Mouse (Mus musculus): ENCODE data around the gene Olfr904. TPM values are rescaled to one million over a fixed set of nuclear protein-coding genes. Genes with fewer than 3 reads are reported as not detected.

Olfr904 gene
- total and polyA plus RNA-seq, 2 experiments from 2014 or later: not detected

DNA sequence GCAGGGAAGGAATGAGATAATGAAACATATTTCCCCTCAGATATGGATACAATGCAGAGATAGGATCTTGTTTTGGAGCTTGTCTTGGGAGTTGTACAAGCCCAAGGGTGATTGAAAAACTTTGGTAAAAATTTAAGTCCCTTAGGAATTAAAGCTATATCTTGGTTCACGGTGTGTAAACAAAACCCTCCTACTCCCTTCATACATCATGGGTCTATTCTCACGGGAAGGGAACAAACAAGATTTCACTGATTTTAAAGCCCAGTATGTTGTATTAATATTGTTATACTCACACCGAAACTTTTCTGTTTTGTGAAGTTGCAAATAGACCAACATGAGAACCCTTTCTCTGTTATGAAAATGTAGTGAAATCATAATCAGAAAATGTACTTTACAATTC is 23.8 kb downstream of the Olfr904 start, which contains the start of gene Olfr906:
Gene Olfr906, plus strand, starts transcription at position 301 of the 400 bp plus-strand sequence.
- TF ChIP-seq CTCF (IDR thresholded peaks at IDR 0.05; ENCODE audit: low read depth): no peak
- no peak for ATAC-seq
- H3K4me1 ChIP-seq (ENCODE audit: insufficient read depth): no peaks in the 10 kb centered on the region
- H3K36me3 ChIP-seq (ENCODE audit: insufficient read depth): no peaks in the 10 kb centered on the region
- no peak within 1 kb of the TSS for H3K4me2 ChIP-seq (ENCODE audit: low read depth)
- H3K9ac ChIP-seq: no peak within 1 kb of the TSS
- H3K9me3 ChIP-seq (ENCODE audit: low read length): no peaks in the 10 kb centered on the region
- H3K27ac ChIP-seq (ENCODE audit: low read depth, low read length): no peak within 1 kb of the TSS
- no peak for DNase-seq
- 91% methylated on average over 3 of the region's 3 CpGs for WGBS
- H3K4me3 ChIP-seq (ENCODE audit: low read depth, low read length): no peak within 1 kb of the TSS
- no peaks in the 10 kb centered on the region for H3K27me3 ChIP-seq (ENCODE audit: insufficient read depth, low read length)

DNA sequence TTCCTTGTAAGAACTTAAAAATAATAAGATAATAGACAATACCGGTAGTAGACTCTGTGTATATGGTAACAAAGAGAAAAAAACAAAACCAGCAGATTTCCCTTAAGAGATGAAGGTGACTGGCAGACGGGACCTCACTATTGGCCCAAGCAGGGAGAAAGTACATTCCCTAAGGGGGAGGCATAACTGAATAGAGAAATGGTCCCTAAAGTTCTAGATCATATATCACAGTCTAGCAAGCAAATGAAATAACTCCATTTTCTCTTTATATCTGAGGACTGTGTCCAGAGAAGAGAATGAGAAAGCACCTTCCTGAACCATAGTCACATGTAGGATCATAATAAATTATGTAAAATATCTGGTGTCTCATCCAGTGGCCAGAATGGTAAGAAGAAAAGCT is 32.6 kb downstream of the Olfr904 start, which contains the start of gene Olfr907:
Gene Olfr907, plus strand, starts transcription at position 301 of the 400 bp plus-strand sequence.
- Histone ChIP-seq H3K4me1 (ENCODE audit: insufficient read depth) (no peaks in the 10 kb centered on the region), H3K4me2 (ENCODE audit: low read depth) (no peak within 1 kb of the TSS), H3K9me3 (ENCODE audit: low read length) (no peaks in the 10 kb centered on the region), H3K27me3 (ENCODE audit: insufficient read depth, low read length) (no peaks in the 10 kb centered on the region), H3K36me3 (ENCODE audit: insufficient read depth) (no peaks in the 10 kb centered on the region), H3K27ac (ENCODE audit: low read depth, low read length) (no peak within 1 kb of the TSS), H3K9ac (no peak within 1 kb of the TSS), H3K4me3 (ENCODE audit: low read depth, low read length) (no peak within 1 kb of the TSS)
- DNase-seq: no peak
- TF ChIP-seq CTCF (IDR thresholded peaks at IDR 0.05; ENCODE audit: low read depth): no peak
- ATAC-seq: no peak
- 87% methylated on average over 2 of the region's 2 CpGs for WGBS

DNA sequence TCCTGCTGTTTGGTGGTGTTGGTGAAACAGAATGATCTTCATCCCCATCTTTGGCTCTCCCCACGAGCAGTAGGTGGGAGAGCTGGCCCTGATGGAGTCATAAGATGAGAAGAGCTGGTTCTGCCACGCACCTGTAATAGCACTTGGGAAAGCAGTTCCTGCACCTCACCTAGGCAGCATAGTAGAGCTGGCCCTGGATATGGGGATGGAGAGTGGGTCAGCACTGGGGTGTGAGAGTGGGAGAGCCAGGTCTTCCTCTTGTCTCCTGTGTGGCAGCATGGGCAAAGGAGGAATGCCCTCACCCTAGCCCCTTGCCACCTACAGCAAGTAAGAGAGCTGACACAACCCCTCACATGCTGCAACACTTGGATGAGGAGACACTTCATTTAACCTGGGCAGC is 49.4 kb downstream of the Olfr904 start:
- H3K9ac ChIP-seq: no peak overlapping the region
- no peaks in the 10 kb centered on the region for H3K27me3 ChIP-seq (ENCODE audit: insufficient read depth, low read length)
- no peaks in the 10 kb centered on the region for H3K4me1 ChIP-seq (ENCODE audit: insufficient read depth)
- no peak for DNase-seq
- no peaks in the 10 kb centered on the region for H3K9me3 ChIP-seq (ENCODE audit: low read length)
- ATAC-seq: no peak
- H3K36me3 ChIP-seq (ENCODE audit: insufficient read depth): no peaks in the 10 kb centered on the region
- 68% methylated on average over 2 of the region's 2 CpGs for WGBS
- no peak for TF ChIP-seq CTCF (IDR thresholded peaks at IDR 0.05; ENCODE audit: low read depth)
- no peak overlapping the region for H3K4me3 ChIP-seq (ENCODE audit: low read depth, low read length)
- H3K27ac ChIP-seq (ENCODE audit: low read depth, low read length): no peak overlapping the region
- no peak overlapping the region for H3K4me2 ChIP-seq (ENCODE audit: low read depth)

Other genes starting within 250 kb of the Olfr904 start
- gene Olfr894, start 245.1 kb upstream of the Olfr904 start, total RNA-seq (2014; rRNA removed): not detected in 2 replicates
- gene Olfr894, start 245.1 kb upstream of the Olfr904 start, polyA plus RNA-seq (2015; fragmentation: Nextera tagmentation; extraction: Ambion mirVana): not detected in 2 replicates
- not detected in 2 replicates for gene Olfr143, start 210.4 kb upstream of the Olfr904 start, total RNA-seq (2014; rRNA removed)
- gene Olfr143, start 210.4 kb upstream of the Olfr904 start, polyA plus RNA-seq (2015; fragmentation: Nextera tagmentation; extraction: Ambion mirVana): not detected in 2 replicates
- not detected in 2 replicates for gene Olfr895, start 195.3 kb upstream of the Olfr904 start, total RNA-seq (2014; rRNA removed)
- not detected in 2 replicates for gene Olfr895, start 195.3 kb upstream of the Olfr904 start, polyA plus RNA-seq (2015; fragmentation: Nextera tagmentation; extraction: Ambion mirVana)
- not detected in 2 replicates for gene Olfr896-ps1, start 172.0 kb upstream of the Olfr904 start, total RNA-seq (2014; rRNA removed)
- gene Olfr896-ps1, start 172.0 kb upstream of the Olfr904 start, polyA plus RNA-seq (2015; fragmentation: Nextera tagmentation; extraction: Ambion mirVana): not detected in 2 replicates
- not detected in 2 replicates for gene Olfr25, start 134.1 kb upstream of the Olfr904 start, total RNA-seq (2014; rRNA removed)
- not detected in 2 replicates for gene Olfr25, start 134.1 kb upstream of the Olfr904 start, polyA plus RNA-seq (2015; fragmentation: Nextera tagmentation; extraction: Ambion mirVana)
- not detected in 2 replicates for gene Olfr898, start 114.7 kb upstream of the Olfr904 start, total RNA-seq (2014; rRNA removed)
- gene Olfr898, start 114.7 kb upstream of the Olfr904 start, polyA plus RNA-seq (2015; fragmentation: Nextera tagmentation; extraction: Ambion mirVana): not detected in 2 replicates
- gene Olfr250, start 96.2 kb upstream of the Olfr904 start, total RNA-seq (2014; rRNA removed): not detected in 2 replicates
- gene Olfr250, start 96.2 kb upstream of the Olfr904 start, polyA plus RNA-seq (2015; fragmentation: Nextera tagmentation; extraction: Ambion mirVana): not detected in 2 replicates
- not detected in 2 replicates for gene Olfr251, start 86.1 kb upstream of the Olfr904 start, total RNA-seq (2014; rRNA removed)
- gene Olfr251, start 86.1 kb upstream of the Olfr904 start, polyA plus RNA-seq (2015; fragmentation: Nextera tagmentation; extraction: Ambion mirVana): not detected in 2 replicates
- gene Olfr147, start 61.4 kb upstream of the Olfr904 start, total RNA-seq (2014; rRNA removed): not detected in 2 replicates
- not detected in 2 replicates for gene Olfr147, start 61.4 kb upstream of the Olfr904 start, polyA plus RNA-seq (2015; fragmentation: Nextera tagmentation; extraction: Ambion mirVana)
- not detected in 2 replicates for gene Olfr901, start 33.7 kb upstream of the Olfr904 start, total RNA-seq (2014; rRNA removed)
- gene Olfr901, start 33.7 kb upstream of the Olfr904 start, polyA plus RNA-seq (2015; fragmentation: Nextera tagmentation; extraction: Ambion mirVana): not detected in 2 replicates
- gene Olfr902, start 15.5 kb upstream of the Olfr904 start, total RNA-seq (2014; rRNA removed): not detected in 2 replicates
- gene Olfr902, start 15.5 kb upstream of the Olfr904 start, polyA plus RNA-seq (2015; fragmentation: Nextera tagmentation; extraction: Ambion mirVana): not detected in 2 replicates
- not detected in 2 replicates for gene Olfr905, start 8.0 kb downstream of the Olfr904 start, total RNA-seq (2014; rRNA removed)
- not detected in 2 replicates for gene Olfr905, start 8.0 kb downstream of the Olfr904 start, polyA plus RNA-seq (2015; fragmentation: Nextera tagmentation; extraction: Ambion mirVana)
- gene Olfr906, start 23.9 kb downstream of the Olfr904 start, total RNA-seq (2014; rRNA removed): not detected in 2 replicates
- gene Olfr906, start 23.9 kb downstream of the Olfr904 start, polyA plus RNA-seq (2015; fragmentation: Nextera tagmentation; extraction: Ambion mirVana): not detected in 2 replicates
- gene Olfr907, start 32.7 kb downstream of the Olfr904 start, total RNA-seq (2014; rRNA removed): not detected in 2 replicates
- gene Olfr907, start 32.7 kb downstream of the Olfr904 start, polyA plus RNA-seq (2015; fragmentation: Nextera tagmentation; extraction: Ambion mirVana): not detected in 2 replicates
- not detected in 2 replicates for gene Olfr911-ps1, start 58.4 kb downstream of the Olfr904 start, total RNA-seq (2014; rRNA removed)
- not detected in 2 replicates for gene Olfr911-ps1, start 58.4 kb downstream of the Olfr904 start, polyA plus RNA-seq (2015; fragmentation: Nextera tagmentation; extraction: Ambion mirVana)
- gene Olfr910, start 74.7 kb downstream of the Olfr904 start, total RNA-seq (2014; rRNA removed): not detected in 2 replicates
- gene Olfr910, start 74.7 kb downstream of the Olfr904 start, polyA plus RNA-seq (2015; fragmentation: Nextera tagmentation; extraction: Ambion mirVana): not detected in 2 replicates
- not detected in 2 replicates for gene Olfr912, start 117.0 kb downstream of the Olfr904 start, total RNA-seq (2014; rRNA removed)
- gene Olfr912, start 117.0 kb downstream of the Olfr904 start, polyA plus RNA-seq (2015; fragmentation: Nextera tagmentation; extraction: Ambion mirVana): not detected in 2 replicates
- not detected in 2 replicates for gene Olfr913, start 129.6 kb downstream of the Olfr904 start, total RNA-seq (2014; rRNA removed)
- gene Olfr913, start 129.6 kb downstream of the Olfr904 start, polyA plus RNA-seq (2015; fragmentation: Nextera tagmentation; extraction: Ambion mirVana): not detected in 2 replicates
- gene Olfr914, start 142.0 kb downstream of the Olfr904 start, total RNA-seq (2014; rRNA removed): not detected in 2 replicates
- not detected in 2 replicates for gene Olfr914, start 142.0 kb downstream of the Olfr904 start, polyA plus RNA-seq (2015; fragmentation: Nextera tagmentation; extraction: Ambion mirVana)
- gene Olfr916, start 196.7 kb downstream of the Olfr904 start, total RNA-seq (2014; rRNA removed): not detected in 2 replicates
- gene Olfr916, start 196.7 kb downstream of the Olfr904 start, polyA plus RNA-seq (2015; fragmentation: Nextera tagmentation; extraction: Ambion mirVana): not detected in 2 replicates
- gene Olfr917, start 202.7 kb downstream of the Olfr904 start, total RNA-seq (2014; rRNA removed): not detected in 2 replicates
- not detected in 2 replicates for gene Olfr917, start 202.7 kb downstream of the Olfr904 start, polyA plus RNA-seq (2015; fragmentation: Nextera tagmentation; extraction: Ambion mirVana)
- gene Olfr918, start 211.5 kb downstream of the Olfr904 start, total RNA-seq (2014; rRNA removed): not detected in 2 replicates
- not detected in 2 replicates for gene Olfr918, start 211.5 kb downstream of the Olfr904 start, polyA plus RNA-seq (2015; fragmentation: Nextera tagmentation; extraction: Ambion mirVana)
- not detected in 2 replicates for gene Olfr919, start 240.5 kb downstream of the Olfr904 start, total RNA-seq (2014; rRNA removed)
- gene Olfr919, start 240.5 kb downstream of the Olfr904 start, polyA plus RNA-seq (2015; fragmentation: Nextera tagmentation; extraction: Ambion mirVana): not detected in 2 replicates

All from forebrain, postnatal 0 days (tissue).